Mouse (Mus musculus) layer of hippocampus, adult 9-10 months (tissue): ENCODE measurements around the gene Dcst1.
A peak's percentile ranks its signal among the peaks of the same experiment; 100 is the strongest.

Source experiments
- DNase-seq: peaks from one replicate; pipeline ENCODE4 v3.0.0; 2022; ENCODE audit warnings: low spot score

Gene Dcst1

GRCm38 (mm10) chr3:89365153-89365485 lies at the start of gene Dcst1:
Gene Dcst1 (minus strand): TSS chr3:89365253.
- no peak for DNase-seq

GRCm38 (mm10) chr3:89411490-89412393 lies 46.7 kb upstream of the Dcst1 start, which contains the start of gene Flad1:
Gene Flad1 (minus strand): TSS chr3:89411870.
- peak; percentile 100 for DNase-seq

- no peak for DNase-seq
Measured at GRCm38 (mm10) chr3:89410864-89411263, 45.8 kb upstream of the Dcst1 start.

- no peak for DNase-seq
Measured at GRCm38 (mm10) chr3:89409701-89410100, 44.6 kb upstream of the Dcst1 start.

- DNase-seq = no peak
Measured at GRCm38 (mm10) chr3:89408448-89408847, 43.4 kb upstream of the Dcst1 start.

- no peak for DNase-seq
Measured at GRCm38 (mm10) chr3:89406887-89407286, 41.8 kb upstream of the Dcst1 start.

GRCm38 (mm10) chr3:89402693-89403092 lies 37.6 kb upstream of the Dcst1 start, which contains the start of gene Lenep:
Gene Lenep (minus strand): TSS chr3:89402793.
- DNase-seq = no peak

- DNase-seq = no peak
Measured at GRCm38 (mm10) chr3:89401329-89401728, 36.3 kb upstream of the Dcst1 start.

- no peak for DNase-seq
Measured at GRCm38 (mm10) chr3:89396654-89397005, 31.6 kb upstream of the Dcst1 start.

GRCm38 (mm10) chr3:89395806-89396653 lies 31.0 kb upstream of the Dcst1 start:
- no peak for DNase-seq

GRCm38 (mm10) chr3:89395419-89395805 lies 30.4 kb upstream of the Dcst1 start:
- DNase-seq = no peak

GRCm38 (mm10) chr3:89394894-89395256 lies 29.8 kb upstream of the Dcst1 start:
- DNase-seq = no peak

- DNase-seq = no peak
Measured at GRCm38 (mm10) chr3:89394006-89394893, 29.2 kb upstream of the Dcst1 start, which contains the start of gene Zbtb7b. Gene Zbtb7b (minus strand): TSS chr3:89394776.

GRCm38 (mm10) chr3:89393605-89394004 lies 28.6 kb upstream of the Dcst1 start:
- peak; percentile 81 for DNase-seq

- DNase-seq = no peak
Measured at GRCm38 (mm10) chr3:89392871-89393311, 27.8 kb upstream of the Dcst1 start.

GRCm38 (mm10) chr3:89391663-89392511 lies 26.8 kb upstream of the Dcst1 start:
- DNase-seq = no peak

- no peak for DNase-seq
Measured at GRCm38 (mm10) chr3:89390699-89391662, 25.9 kb upstream of the Dcst1 start.

- DNase-seq = no peak
Measured at GRCm38 (mm10) chr3:89390111-89390515, 25.1 kb upstream of the Dcst1 start.

- no peak for DNase-seq
Measured at GRCm38 (mm10) chr3:89388901-89389740, 24.1 kb upstream of the Dcst1 start.
